Mouse (Mus musculus): ENCODE data around the gene Itgb5.
A peak's percentile ranks its signal among the peaks of the same experiment; 100 is the strongest.

The Itgb5 gene

DNA sequence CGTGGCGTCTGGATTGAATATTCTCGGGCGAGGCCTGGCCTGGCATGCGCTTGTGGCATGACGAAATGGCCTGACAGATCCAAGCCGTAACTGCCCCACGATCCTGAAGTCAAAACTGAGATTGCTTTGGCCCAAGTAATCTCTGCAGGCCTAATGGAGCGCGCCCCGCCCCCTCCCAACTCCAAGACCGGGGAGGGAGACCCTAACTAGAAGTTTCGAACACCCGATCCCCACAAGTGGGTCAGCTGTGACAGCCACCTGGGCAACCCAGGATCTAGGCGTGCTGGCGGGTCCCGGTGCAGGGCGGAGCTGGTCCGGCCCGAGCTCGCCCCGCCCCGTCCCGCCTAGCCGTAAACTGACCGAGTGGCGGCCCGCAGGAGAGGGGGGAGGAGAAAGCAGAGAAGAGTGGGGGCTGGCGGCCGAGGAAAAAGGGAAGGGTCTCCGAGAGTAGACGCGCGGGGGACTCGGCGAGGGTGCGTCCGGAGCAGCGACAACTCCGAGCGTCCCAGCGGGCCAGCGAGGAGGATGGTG is at the start of gene Itgb5:
TSS of gene Itgb5 (plus strand) at position 365 of the 531 bp plus-strand sequence.
- no peak for DNase-seq (ENCODE audit: low read depth, low spot score)

DNA sequence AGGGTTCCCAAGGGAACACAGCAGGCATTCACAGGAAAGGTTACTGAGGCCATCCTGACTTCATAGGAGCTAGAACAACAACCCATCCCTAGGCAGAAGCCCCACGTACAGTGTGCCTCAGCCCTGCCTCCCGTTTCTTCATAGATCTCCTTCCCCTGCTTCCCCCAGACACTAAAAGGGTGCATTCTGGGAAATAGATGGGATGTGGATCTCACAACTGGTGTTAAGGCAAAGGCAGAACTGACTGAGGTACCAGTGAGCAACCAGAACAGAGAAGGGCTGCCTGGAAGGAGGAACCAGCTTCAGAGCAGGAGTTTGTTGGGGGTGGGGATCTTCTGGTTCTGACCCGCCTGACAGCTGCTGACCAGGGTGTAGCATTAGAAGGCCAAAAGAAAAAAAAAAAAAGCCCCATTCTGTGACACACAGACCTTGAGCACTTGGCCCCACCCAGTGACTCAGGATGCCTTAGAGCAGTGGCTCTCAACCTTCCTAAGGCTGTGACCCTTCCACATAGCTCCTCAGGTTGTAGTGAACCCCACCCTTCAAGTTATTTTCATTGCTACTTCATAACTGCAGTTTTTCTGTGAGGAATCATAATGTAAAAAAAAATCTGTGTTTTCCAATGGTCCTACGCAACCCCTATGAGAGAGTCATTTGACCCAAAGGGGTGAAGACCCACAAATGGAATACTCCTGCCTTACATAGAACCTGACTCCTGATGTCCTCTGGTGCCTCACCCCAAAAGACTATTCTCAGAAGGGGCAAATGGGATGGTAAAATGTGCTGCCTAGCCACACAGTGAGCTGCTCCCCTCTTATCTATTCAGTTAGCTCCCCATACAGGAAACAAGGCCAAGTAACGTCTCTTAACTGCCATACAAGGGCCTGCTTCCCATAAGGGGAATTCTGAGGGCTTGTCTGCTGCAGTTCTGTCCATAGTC is 47.4 kb upstream of the Itgb5 start:
- DNase-seq (ENCODE audit: low read depth, low spot score): no peak

DNA sequence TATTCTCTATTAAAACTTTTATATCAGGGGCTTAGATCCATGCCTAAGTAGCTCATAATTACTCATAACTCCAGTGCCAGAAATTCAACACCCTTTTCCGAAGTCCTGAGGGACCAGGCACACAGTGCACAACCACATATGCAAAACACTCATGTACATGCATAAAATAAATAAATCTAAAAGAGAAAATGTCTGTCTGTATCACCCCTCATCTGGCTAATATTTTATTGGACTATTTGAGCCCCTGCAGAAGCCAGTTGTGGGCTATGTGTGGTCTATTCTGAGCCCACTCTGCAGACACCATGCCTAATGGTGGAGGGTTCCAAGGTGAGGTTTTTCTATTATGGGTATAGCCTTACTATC is 46.8 kb upstream of the Itgb5 start:
- no peak for DNase-seq (ENCODE audit: low read depth, low spot score)

DNA sequence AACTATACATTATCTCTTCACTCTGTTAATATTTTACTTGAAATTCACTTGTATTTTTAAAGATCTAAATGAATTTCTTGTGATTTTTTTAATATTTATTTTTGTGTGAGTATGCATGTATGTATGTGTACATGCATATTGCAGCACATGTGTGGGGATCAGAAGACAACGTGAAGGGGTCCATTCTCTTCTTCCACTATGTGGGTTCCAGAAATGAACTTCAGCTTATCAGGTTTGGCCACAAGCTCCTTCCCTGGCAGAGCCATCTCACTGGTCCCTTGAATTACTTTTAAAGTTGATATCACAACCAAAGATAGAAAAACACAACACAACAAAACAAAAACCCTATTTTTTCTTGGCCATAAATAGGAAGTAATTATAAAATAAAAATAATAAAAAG is 44.9 kb upstream of the Itgb5 start:
- DNase-seq (ENCODE audit: low read depth, low spot score): no peak

DNA sequence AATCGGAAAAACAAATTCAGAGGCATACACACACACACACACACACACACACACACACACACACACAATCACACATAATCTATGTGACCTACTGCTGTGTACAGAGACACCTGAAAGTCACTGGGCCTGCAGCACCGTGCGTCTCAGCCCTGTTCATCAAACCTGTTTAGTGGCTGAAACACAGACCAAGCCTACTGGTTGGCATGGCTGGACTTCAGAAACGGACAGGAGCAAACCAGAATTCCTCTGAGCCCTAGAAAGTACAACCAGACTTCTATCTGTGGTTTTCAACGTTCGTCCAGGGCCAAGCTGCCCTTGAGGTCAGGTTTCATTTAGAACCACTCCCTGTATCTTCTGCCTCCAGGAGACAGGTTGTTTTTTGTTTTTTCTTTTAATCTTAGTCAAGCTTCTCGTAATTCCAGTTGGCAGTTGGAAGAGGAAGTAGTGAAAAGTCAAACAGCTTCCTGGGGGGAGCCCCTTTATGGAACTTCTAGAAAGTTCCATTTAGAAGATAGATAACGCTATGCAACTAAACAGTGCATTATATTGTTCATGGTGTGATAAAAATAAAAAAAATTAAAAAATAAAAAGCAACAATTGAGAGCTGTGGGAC is 44.3 kb upstream of the Itgb5 start:
- no peak for DNase-seq (ENCODE audit: low read depth, low spot score)

DNA sequence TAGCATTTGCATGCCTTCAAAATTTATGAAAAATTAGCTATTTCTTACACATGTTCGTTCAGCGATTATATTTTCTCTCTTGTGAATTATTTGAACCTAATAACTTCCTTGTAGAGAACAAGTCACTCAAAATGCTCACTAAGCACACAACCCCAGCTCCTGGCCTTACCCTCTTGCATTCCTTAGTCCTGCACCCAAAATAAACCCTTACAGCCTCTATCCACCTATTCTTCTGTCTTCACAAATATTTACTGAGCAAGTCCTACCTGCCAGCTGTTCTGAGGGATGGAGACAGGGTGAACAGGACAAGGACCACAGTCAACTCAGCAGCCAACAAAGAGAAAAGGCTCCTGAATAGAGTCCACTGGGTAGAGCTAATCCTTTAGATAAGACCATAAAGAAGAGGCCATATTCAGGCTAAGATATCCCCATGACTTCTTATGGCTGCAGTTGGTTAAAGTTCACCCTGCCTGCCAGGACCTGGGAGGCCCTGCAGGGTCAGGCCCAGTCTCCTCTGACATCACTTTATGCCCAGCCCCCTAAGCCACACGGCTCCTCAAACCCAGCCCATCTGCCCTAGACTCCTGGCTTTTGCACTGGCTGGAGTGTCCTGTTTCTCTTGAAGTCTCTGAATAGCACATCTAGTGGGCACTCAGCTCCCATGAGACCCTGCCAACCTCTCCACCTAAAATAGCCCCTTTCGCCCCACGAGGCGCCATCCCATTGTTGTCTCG is 42.6 kb upstream of the Itgb5 start:
- no peak for DNase-seq (ENCODE audit: low read depth, low spot score)

DNA sequence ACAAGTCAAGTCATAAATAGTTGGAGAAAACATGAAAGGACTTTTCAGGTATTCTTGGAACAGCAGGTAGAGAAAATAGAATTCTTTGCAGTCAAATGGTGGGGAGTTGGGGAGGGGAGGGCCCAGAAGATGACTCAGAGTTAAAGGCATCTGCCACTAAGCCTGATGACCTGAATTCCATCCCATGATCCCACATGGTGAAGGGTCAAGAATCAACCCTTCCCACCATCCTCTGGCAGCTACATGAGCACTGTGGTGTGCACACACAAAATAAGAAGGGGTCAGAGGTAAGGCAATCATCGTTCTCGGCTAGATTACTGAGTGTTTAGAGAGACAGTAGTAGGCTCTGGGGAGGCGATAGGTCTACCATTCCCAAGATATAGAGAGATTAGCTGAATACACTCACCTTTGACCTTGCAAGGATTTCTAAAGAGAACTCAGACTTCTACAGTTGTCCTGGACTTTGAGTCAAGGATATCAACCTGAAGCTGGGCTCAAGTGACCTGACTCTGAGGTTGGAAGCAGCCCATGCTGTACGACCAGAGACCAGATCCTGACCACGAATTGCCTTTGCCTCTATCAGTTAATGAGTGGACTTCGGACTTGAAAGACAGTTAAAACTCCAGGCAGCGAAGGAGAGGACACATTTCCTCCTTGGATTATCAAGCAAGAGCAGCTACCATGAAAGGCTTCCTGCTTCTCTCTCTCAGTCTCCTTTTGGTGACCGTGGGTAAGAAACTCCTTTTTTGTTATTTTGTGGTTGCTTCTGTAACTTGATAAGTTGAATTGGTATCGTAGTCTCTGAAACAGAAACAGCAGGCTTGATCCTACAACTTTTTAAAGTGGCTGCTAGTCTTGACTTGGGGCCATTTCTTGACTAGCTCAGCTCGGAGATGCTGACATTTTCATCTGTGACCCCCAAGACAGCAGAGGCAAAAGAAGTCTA is 35.3 kb upstream of the Itgb5 start, which contains the start of gene Muc13:
TSS of gene Muc13 (plus strand) at position 192 of the 946 bp plus-strand sequence.
- no peak for DNase-seq (ENCODE audit: low read depth, low spot score)

DNA sequence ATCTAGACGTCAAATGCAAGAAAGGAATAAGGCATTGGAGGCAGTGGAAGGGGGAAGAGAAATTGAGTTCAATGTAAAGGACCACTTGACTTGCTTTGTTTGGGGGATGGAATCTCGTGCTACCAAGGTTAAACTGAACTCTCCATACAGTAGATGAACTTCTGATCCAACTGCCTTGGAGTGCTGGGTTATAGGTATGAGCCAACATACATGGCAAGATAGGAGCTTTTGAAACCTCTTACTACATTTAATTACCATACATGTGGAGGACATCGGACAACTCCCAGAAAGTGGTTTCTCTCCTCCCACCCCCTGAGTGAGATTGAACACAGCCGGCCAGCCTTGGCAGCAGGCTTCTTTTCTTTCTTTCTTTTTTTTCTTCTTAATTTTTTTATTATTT is 34.4 kb upstream of the Itgb5 start:
- no peak for DNase-seq (ENCODE audit: low read depth, low spot score)

DNA sequence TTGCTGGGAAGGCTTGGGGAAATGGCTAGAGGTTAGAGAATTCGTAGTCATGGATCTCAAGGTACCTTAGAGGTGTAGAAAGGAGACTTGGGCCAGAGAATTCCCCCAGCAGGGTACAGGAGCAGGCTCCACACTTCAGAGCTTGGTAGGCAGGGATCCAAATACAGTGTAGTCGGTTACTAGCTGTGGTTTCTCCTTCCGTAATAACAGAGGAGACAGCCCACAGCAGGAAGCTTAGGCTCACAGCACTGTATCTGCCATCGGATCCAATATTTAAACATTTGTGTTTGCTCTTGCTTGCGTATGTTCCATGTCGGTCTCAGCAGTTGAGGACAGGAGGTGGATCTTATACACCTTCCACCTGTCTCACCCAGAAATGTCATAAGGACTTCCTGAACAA is 33.6 kb upstream of the Itgb5 start:
- no peak for DNase-seq (ENCODE audit: low read depth, low spot score)

DNA sequence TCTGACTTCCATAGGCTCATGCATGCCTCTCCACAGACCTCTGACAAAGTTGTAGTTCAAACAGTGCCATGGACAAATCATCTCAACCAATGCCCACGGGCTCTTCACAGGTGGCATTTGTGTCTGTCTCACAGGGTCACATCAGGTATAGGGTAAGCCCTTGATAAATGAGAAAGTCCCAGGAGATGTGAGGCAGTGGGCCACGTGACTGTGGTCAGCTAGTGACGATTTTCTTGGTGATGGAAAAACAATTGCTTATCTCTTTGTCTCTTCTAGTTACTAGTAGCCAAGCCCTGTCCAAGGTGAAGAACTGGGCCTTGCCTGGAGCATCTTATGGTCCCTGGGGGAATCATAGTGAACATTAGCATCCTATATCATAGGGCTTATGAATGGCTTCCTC is 32.7 kb upstream of the Itgb5 start:
- no peak for DNase-seq (ENCODE audit: low read depth, low spot score)

DNA sequence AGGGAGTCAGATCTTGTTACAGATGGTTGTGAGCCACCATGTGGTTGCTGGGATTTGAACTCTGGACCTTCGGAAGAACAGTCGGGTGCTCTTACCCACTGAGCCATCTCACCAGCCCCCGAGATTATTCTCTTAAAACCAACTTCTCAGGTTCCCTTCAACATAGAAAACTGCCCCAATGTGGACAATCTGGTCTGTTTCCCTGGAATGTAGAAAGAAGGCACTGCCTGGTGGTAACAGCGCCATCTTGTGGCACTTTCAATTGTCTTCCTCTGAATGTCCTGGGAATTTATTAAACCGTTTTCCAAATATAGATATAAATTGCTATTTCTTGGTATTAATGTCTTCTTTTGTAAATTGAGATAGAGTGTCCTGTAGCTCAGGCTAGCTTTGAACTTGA is 31.6 kb upstream of the Itgb5 start:
- DNase-seq (ENCODE audit: low read depth, low spot score): peak; percentile 6

DNA sequence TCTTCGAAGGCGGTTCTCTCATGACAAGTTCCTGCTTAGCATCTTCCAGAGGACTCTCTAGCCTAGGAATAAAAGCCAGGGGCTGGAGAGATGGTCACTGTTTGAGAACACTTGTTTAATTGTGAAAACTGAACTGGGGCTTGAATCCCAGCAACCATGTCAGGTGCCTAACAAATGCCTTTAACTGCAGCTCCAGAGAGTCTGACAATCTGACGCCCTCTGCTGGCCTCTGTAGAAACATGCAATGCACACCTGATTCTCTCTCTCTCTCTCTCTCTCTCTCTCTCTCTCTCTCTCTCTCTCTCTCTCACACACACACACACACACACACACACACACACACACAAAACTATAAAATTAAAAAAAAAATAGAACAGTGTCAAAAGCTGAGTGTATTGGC is 19.5 kb upstream of the Itgb5 start:
- no peak for DNase-seq (ENCODE audit: low read depth, low spot score)

DNA sequence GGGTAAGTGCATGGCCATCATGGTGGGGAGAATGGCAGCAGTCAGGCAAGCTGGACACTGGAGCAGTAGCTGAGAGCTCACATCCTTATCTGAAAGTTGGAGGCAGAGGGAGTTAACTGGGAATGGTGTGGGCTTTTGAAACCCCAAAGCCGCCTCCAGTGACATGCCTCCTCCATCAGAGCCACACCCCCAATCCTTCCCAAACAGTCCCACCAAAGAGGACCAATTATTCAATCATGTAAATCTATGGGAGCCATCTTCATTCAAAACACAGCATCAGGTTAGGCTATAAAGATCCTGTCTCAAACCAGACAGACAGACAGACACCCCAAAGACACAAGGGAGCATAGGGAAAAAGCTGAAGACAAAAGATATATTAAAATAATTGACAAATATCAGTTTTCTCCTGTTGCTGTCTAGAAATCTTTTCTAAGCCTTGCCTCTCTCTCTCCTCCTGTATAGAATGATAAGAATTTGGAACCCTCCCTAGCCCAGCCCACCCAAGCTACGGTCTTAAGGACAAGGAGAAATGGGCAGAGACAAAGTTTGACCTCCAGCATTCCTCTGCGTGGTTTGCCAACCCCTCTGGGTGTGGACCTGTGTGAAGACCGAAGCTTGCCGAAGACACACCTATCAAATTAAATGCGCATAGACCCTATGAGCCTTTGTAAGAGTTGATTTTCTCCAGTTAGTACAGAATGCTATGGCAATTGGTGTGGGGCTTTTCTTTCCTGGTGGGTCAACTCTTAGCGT is 10.9 kb upstream of the Itgb5 start:
- DNase-seq (ENCODE audit: low read depth, low spot score): no peak

DNA sequence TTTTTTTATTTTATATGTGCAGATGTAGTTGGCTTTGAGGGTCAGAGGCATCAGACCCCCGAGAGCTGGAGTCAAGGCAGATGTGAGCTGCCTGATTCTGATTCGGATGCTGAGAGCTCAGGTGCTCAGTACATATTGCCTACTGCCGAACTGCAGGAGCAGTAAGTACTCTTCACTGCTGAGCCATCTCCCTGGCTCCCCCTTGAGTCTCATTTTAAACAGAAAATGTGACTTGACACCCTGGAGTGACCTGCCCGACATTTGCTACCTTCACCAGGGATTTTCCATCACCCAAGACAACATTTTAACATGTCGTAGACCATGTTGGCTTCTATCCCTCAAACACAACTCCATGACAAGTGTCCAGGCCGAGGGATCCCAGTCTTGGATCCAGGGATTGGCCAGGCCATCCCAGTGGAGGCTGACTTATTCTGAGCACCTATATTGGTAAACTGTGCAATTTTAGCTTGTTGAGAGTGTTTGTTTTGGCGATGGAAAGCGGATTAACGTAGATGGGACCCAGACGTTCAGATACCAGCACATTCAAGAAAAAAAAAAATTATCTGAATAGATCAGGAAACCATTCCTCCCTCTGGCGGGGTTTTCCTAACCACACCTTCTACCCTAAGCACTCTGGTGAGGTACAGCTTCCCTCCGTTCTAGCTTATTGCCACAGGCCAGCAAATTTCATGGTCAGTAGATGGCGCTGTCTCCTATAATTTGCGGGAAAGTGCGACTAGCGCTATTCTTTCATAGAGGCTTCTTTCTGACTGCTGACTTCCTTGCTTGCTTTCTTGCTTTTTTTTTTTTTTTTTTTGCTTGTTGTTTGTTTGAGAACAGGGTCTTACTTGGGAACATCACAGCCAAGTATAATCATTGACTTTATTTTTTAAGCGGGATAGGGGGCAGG is 8.9 kb upstream of the Itgb5 start:
- peak; percentile 3 for DNase-seq (ENCODE audit: low read depth, low spot score)

DNA sequence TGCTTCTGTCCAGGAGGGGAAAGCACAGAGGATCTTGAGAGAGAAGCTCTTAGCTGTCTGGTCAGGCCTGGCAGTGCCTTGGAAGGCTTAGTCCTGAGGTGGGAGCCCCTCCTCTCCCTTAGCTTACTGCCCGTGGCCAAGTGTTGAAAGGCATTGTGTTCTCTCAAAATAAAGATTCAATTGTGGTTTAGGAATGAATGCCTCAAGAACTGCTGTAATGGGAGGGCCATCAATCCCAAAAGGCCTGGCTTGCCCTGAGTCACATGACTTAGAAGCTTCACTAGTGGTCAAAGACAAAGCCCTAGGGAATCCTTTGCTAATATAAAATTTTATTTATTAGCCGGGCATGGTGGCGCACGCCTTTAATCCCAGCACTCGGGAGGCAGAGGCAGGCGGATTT is 4.9 kb upstream of the Itgb5 start:
- DNase-seq (ENCODE audit: low read depth, low spot score): no peak

DNA sequence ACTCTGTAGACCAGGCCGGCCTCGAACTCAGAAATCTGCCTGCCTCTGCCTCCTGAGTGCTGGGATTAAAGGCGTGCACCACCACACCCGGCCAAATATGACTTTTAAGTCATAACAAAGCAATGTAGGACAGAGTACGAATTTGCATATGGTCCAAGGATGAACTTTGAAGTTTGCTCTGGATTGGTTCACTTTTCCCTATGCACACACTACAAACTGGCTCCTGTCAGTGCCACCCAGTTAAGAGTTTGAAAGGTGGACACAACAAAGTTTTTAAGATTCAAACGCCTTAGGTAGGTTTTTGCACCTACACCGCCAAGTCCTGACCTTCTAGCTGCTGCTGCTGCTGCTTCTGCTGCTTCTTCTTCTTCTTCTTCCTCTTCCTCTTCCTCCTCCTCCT is 969 bp upstream of the Itgb5 start:
- no peak for DNase-seq (ENCODE audit: low read depth, low spot score)

DNA sequence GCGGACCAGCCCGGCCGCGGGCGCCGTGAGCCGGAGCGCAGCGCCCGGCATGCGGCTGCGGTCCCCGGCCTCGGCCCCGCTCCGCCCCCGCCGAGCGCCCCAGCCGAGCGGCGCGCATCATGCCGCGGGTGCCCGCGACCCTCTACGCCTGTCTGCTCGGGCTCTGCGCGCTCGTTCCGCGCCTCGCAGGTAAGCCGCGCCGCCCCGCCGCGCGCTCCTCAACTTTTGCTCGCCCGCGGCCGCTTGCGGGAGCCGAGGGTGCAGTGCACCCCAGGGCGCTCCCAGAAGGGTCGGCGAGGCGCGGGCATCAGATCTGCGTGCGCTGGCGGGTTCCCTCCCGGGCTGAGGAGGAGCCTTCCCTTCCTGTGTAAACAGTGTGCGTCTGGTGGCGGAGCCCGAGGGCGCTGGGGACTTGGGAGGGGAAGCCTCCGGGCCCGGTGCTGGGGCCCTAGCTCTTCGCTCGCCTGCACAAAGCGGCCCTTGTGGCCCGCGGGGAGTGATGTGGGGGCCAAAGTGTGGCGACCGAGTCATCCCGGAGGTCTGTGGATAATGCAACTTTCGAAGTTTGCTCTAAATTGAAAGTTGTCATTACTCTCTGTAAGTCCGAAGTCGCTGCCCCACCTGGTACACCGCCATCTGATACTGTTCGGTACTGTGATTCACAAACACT is 512 bp downstream of the Itgb5 start:
- no peak for DNase-seq (ENCODE audit: low read depth, low spot score)

DNA sequence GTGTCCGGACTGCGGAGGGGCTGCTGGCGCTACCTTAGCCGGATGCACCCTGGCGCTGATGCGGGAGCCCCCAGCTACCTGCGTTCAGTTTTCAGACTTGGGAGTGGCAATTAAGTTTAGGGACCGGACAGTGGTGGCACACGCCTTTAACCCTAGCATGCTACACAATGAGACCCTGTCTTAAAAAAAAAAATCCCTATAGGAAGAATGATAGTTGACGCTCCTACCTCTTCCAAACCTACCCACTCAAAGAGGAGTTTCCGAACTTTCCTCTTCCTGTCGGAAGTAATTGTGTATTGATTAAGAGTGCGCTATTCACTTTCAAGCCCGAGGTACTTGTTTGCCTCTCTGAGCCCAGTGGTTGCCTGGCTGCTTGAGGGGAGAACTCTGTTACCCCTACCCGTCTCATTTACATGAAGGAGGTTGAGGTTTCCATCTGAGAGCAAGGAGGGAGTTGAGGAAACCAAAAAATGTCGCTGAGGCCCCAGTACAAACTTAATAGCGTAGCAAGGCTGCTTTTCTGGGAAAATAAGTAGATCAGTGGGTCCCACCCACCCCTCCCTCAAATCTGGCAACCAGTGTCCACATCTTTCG is 1.1 kb downstream of the Itgb5 start:
- no peak for DNase-seq (ENCODE audit: low read depth, low spot score)
